In genomic region chr11:36490085-36490484, GRCm38 (mm10) we compare ENCODE assay signal across 9 mouse cellular contexts.
DNase-seq lines count a peak whose midpoint lies in the region; ATAC-seq and TF ChIP-seq lines count a peak whose summit lies in the region.
"Had no signal": no experiment of that assay in that cellular context is flagged by ENCODE, and none has a peak within 500 bp of the region (broad histone marks: within the 10 kb centered on the region; RNA-seq: fewer than 3 reads in every experiment).

No protein-coding gene starts in this region.

- ATAC-seq in midbrain, postnatal 0 days (ENCODE audit: low FRiP score), result no peak
- ATAC-seq in midbrain, embryonic 14.5 days (ENCODE audit: low FRiP score, low TSS enrichment), result no peak

- H3K27me3 ChIP-seq in midbrain, postnatal 0 days (ENCODE audit: insufficient read depth, low read length), result no peaks in the 10 kb centered on the region
- no peaks in the 10 kb centered on the region for H3K27me3 ChIP-seq in midbrain, embryonic 14.5 days (ENCODE audit: control insufficient read depth, insufficient read depth, low read length)

- 54% methylated on average over 7 of the region's 7 CpGs for WGBS in midbrain, postnatal 0 days
- WGBS in midbrain, embryonic 14.5 days, result 56% methylated on average over 7 of the region's 7 CpGs

- peak; percentile 75 for TF ChIP-seq CTCF in midbrain, postnatal 0 days (IDR thresholded peaks at IDR 0.05)

- no peak overlapping the region for H3K4me3 ChIP-seq in midbrain, postnatal 0 days (ENCODE audit: low read depth, low read length)
- H3K4me3 ChIP-seq in midbrain, embryonic 14.5 days (replicated peaks; ENCODE audit: low read depth, low read length), result no peak overlapping the region

- peaks cover 6% of the 10 kb centered on the region; the same call in 1 of the 2 replicates for H3K4me1 ChIP-seq in midbrain, postnatal 0 days (ENCODE audit: insufficient read depth, low read length)
- peaks cover 11% of the 10 kb centered on the region for H3K4me1 ChIP-seq in midbrain, embryonic 14.5 days (ENCODE audit: control insufficient read depth, insufficient read depth, low read length)

- no peaks in the 10 kb centered on the region for H3K36me3 ChIP-seq in midbrain, postnatal 0 days (ENCODE audit: insufficient read depth, low read length)
- H3K36me3 ChIP-seq in midbrain, embryonic 14.5 days (ENCODE audit: control insufficient read depth, insufficient read depth, low read length), result no peaks in the 10 kb centered on the region

- DNase-seq in heart, postnatal 4 days, result peak; percentile 38
- no peak for DNase-seq in heart, adult 8-10 months (ENCODE audit: low spot score)
- no peak for DNase-seq in midbrain, postnatal 0 days (ENCODE audit: low spot score)
- DNase-seq in midbrain, embryonic 14.5 days, result no peak
- peak; percentile 36 to 58 for DNase-seq in cerebellum, postnatal 14 days
- DNase-seq in retina, postnatal 1 day, result peak; percentile 54
- DNase-seq in frontal cortex, postnatal 36 days (ENCODE audit: low spot score in 2 of 2), result no peak
- no peak for DNase-seq in frontal cortex, postnatal 14 days (ENCODE audit: low spot score in 2 of 2)
- DNase-seq: heart, postnatal 36 days had no signal

- no peak overlapping the region for H3K27ac ChIP-seq in midbrain, postnatal 0 days (ENCODE audit: low read depth, low read length)
- H3K27ac ChIP-seq in midbrain, embryonic 14.5 days (replicated peaks; ENCODE audit: low read depth, low read length), result no peak overlapping the region

- no peak overlapping the region for H3K4me2 ChIP-seq in midbrain, postnatal 0 days (ENCODE audit: low read depth, low read length, poor library complexity, severe bottlenecking)
- no peak overlapping the region for H3K4me2 ChIP-seq in midbrain, embryonic 14.5 days (ENCODE audit: low read length)

- H3K9ac ChIP-seq in midbrain, postnatal 0 days (replicated peaks; ENCODE audit: low read length, poor library complexity, severe bottlenecking), result no peak overlapping the region
- no peak overlapping the region for H3K9ac ChIP-seq in midbrain, embryonic 14.5 days (replicated peaks; ENCODE audit: low read length)

- H3K9me3 ChIP-seq in midbrain, postnatal 0 days (ENCODE audit: low read length), result no peaks in the 10 kb centered on the region
- H3K9me3 ChIP-seq in midbrain, embryonic 14.5 days (ENCODE audit: control insufficient read depth, low read length), result no peaks in the 10 kb centered on the region

Comparison
In these comparisons a context has a peak if more than half of its experiments do, and no peak if none do; other contexts are left out.
1. DNase-seq: peak in heart, postnatal 4 days (single experiment), cerebellum, postnatal 14 days (2 of 2) and retina, postnatal 1 day (single experiment); none in heart, adult 8-10 months (single experiment), midbrain, postnatal 0 days (single experiment), midbrain, embryonic 14.5 days (single experiment), frontal cortex, postnatal 36 days (0 of 2) and frontal cortex, postnatal 14 days (0 of 2).